Mouse (Mus musculus) stomach, embryonic 16.5 days (tissue): ENCODE measurements around the gene Lpar5. TPM values are rescaled to one million over a fixed set of nuclear protein-coding genes. Genes with fewer than 3 reads are reported as not detected.

Experiments
- ATAC-seq: fragments of 200-750 bp; cut with Nextera tagmentation; 2 replicates; pipeline ENCODE4 v1.8.0; 2017; ENCODE audit warnings: moderate number of reproducible peaks, moderate TSS enrichment; ENCODE audit not compliant: insufficient read depth, low FRiP score
- H3K27ac ChIP-seq: fragments of 300-500 bp; sonication (generic); 2 replicates; pipeline ENCODE4 v1.5.1; 2014; ENCODE audit warnings: low read length
- H3K27me3 ChIP-seq: fragments of 300-500 bp; sonication (generic); 2 replicates; pipeline ENCODE4 v1.6.1; 2014; ENCODE audit warnings: low read length, control low read depth, mixed read lengths; ENCODE audit not compliant: control insufficient read depth, insufficient read depth
- H3K36me3 ChIP-seq: fragments of 300-500 bp; sonication (generic); 2 replicates; pipeline ENCODE4 v1.6.1; 2014; ENCODE audit warnings: low read length; ENCODE audit not compliant: control insufficient read depth, insufficient read depth
- H3K4me1 ChIP-seq: fragments of 300-500 bp; sonication (generic); 2 replicates; pipeline ENCODE4 v1.6.1; 2014; ENCODE audit warnings: low read length, control low read depth, mixed read lengths; ENCODE audit not compliant: control insufficient read depth, insufficient read depth
- H3K4me2 ChIP-seq: fragments of 300-500 bp; sonication (generic); 2 replicates; pipeline ENCODE4 v1.6.1; 2014; ENCODE audit warnings: low read depth, low read length, mixed read lengths
- H3K4me3 ChIP-seq: fragments of 300-500 bp; sonication (generic); replicated peaks from 2 replicates; pipeline ENCODE4 v1.5.1; 2014; ENCODE audit warnings: mild to moderate bottlenecking, low read length
- H3K9ac ChIP-seq: fragments of 300-500 bp; sonication (generic); 2 replicates; pipeline ENCODE4 v1.6.1; 2014; ENCODE audit warnings: low read length
- H3K9me3 ChIP-seq: fragments of 300-500 bp; sonication (generic); replicated peaks from 2 replicates; pipeline ENCODE4 v1.6.1; 2016; ENCODE audit warnings: low read length, control low read depth; ENCODE audit not compliant: control insufficient read depth
- WGBS: fragments of 180-500 bp; shearing (Covaris S2); extraction: QIAGEN DNeasy Blood & Tissue Kit; methylation state at CpG from one replicate; pipeline ENCODE4 v1.1.7; 2014; 5-methylcytosine and 5-hydroxymethylcytosine counted together
- microRNA-seq: library from miRNA; unstranded; fragments of <30 nt; microRNA quantifications from one replicate; pipeline ENCODE4, GENCODE M21; 2016
- polyA plus RNA-seq: library from polyadenylated mRNA; unstranded; fragments of >200 nt; fragmentation: Nextera tagmentation; extraction: Ambion mirVana; gene quantifications from 2 replicates; pipeline ENCODE4 v1.2.1, GENCODE M21; 2015

Gene Lpar5
- polyA plus RNA-seq, 1 experiment from 2014 or later, result 9.5 TPM

DNA sequence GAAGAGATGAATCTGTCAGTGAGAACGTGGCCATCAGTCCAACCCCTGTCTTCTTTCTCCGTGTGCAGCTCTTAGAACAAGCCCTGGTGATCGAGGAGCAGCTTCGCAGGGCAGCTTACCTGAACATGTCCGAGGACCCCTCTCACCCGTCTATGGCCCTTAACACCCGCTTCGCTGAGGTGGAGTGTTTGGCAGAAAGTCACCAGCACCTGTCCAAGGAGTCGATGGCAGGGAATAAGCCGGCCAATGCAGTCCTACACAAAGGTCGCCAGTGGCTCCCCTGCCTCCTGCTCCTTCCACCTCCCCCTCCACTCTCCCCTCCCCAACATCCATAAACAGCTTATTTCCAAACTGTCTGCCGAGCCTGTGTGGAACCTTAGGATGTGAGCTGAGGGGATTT, 61.0 kb downstream of the Lpar5 start:
- Histone ChIP-seq H3K9me3 (no peaks in the 10 kb centered on the region), H3K27me3 (no peaks in the 10 kb centered on the region), H3K4me3 (no peak overlapping the region), H3K4me1 (peaks cover 4% of the 10 kb centered on the region; the same call in 1 of the 2 replicates), H3K36me3 (peaks cover 8% of the 10 kb centered on the region), H3K27ac (no peak overlapping the region), H3K4me2 (no peak overlapping the region), H3K9ac (no peak overlapping the region)
- 82% methylated on average over 12 of the region's 12 CpGs for WGBS
- no peak for ATAC-seq

DNA sequence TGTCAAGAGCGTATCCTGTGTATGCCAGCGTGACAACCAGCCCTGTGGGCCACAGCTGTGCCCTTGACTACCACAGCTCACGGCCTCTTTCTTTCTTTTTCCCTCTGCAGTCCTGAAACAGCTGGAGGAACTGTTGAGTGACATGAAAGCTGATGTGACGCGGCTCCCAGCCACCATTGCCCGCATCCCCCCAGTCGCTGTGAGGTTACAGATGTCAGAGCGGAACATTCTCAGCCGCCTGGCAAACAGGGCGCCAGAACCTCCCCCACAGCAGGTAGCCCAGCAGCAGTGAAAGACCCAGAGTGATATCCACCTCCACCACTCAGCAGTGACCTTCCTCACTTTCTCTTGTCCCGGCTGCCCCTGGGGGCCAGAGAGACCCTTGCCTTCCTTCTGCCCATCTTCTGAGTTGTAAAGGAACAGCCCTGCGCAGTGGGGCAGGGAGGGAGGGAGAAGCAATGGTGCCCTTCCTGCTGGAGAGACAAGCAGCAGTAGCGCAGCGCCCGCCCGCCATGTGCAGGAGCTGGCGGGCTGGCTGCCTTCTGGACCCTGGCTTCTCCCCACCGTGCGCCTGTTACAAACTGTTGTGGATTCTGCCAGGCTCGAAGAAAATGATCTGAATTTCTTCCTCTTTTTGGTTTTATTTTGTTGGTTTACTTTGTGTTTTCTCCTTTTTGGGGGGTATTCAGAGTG, 62.1 kb downstream of the Lpar5 start:
- H3K27ac ChIP-seq, result no peak overlapping the region
- no peak overlapping the region for H3K4me3 ChIP-seq
- no peak overlapping the region for H3K9ac ChIP-seq
- H3K27me3 ChIP-seq, result no peaks in the 10 kb centered on the region
- H3K9me3 ChIP-seq, result no peaks in the 10 kb centered on the region
- H3K36me3 ChIP-seq, result peaks cover 11% of the 10 kb centered on the region
- H3K4me1 ChIP-seq, result peaks cover 4% of the 10 kb centered on the region; the same call in 1 of the 2 replicates
- no peak for ATAC-seq
- WGBS, result 89% methylated on average over 20 of the region's 20 CpGs
- no peak overlapping the region for H3K4me2 ChIP-seq

DNA sequence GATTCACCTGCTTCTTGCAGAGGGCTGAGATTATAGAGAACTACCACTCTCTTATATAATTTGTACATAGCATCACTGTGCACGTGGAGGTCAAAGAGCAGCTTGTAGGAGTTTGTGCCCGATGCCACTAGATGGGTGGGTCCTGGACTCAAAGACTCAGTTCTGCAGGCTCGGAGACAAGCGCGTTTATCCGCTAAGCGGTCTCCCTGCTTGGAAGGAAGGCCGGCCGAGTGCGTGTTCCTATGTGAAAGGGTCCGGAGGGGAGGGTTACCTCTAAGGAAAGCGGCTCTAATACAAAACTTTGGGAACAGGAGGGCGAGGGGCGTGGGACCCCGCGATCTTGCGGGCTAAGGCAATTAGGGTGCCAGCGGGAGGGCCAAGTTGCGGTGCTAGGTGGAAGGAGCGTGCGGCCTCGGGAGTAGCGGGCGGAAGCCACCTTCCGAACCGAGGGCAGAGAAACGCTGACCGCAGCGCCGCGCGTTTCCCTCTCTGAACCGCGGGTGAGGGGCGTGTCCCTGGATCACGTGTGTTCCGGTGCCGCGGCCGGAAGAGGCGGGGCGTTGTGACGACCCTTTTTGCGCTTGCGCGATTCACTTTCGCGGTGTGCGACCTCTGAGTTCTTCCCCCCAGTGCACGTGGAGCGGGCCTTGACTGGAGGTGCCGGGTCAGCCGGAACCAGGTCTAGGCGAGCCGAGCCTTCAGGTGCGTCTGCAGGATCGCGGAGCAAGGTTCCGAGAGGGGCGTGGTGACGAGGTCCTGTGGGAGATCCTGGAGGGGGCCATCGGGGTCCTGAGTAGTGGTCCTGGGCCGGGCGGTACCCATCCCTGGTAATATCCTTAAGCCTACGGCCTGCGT, 63.8 kb downstream of the Lpar5 start, which contains the start of gene Nop2:
Gene Nop2 (plus strand): TSS at position 608 of the 855 bp plus-strand sequence.
- H3K36me3 ChIP-seq, result peaks cover 16% of the 10 kb centered on the region
- ATAC-seq, result peak; percentile 97
- peak within 1 kb of the TSS; percentile 88 for H3K4me3 ChIP-seq
- H3K9me3 ChIP-seq, result no peaks in the 10 kb centered on the region
- peak within 1 kb of the TSS; percentile 90 for H3K9ac ChIP-seq
- under 1% methylated on average over 66 of the region's 66 CpGs for WGBS
- no peaks in the 10 kb centered on the region for H3K27me3 ChIP-seq
- peaks cover 4% of the 10 kb centered on the region; the same call in 1 of the 2 replicates for H3K4me1 ChIP-seq
- peak within 1 kb of the TSS; percentile 90 for H3K27ac ChIP-seq
- H3K4me2 ChIP-seq, result peak within 1 kb of the TSS; percentile 92

Small RNA genes lying within 50 kb of the gene (microRNA-seq; reads per million reads assigned to microRNA genes)
- 0.50 reads per million for gene Mir7045

Other genes with a start within 250 kb of the Lpar5 start
- 128 and 139 TPM in 2 replicates for gene Usp5, start 238.4 kb upstream of the Lpar5 start, polyA plus RNA-seq
- 129 and 138 TPM in 2 replicates for gene Cdca3, start 238.4 kb upstream of the Lpar5 start, polyA plus RNA-seq
- 0.66 and 1.5 TPM in 2 replicates for gene Gnb3, start 227.6 kb upstream of the Lpar5 start, polyA plus RNA-seq
- gene P3h3, start 210.2 kb upstream of the Lpar5 start, polyA plus RNA-seq, result 9.9 and 11.5 TPM in 2 replicates
- gene Gpr162, start 203.9 kb upstream of the Lpar5 start, polyA plus RNA-seq, result 1.1 and 1.7 TPM in 2 replicates
- 0.46 TPM in 2 replicates for gene Cd4, start 179.7 kb upstream of the Lpar5 start, polyA plus RNA-seq
- 1.2 and 1.3 TPM in 2 replicates for gene Lag3, start 156.2 kb upstream of the Lpar5 start, polyA plus RNA-seq
- 177 and 180 TPM in 2 replicates for gene Ptms, start 147.8 kb upstream of the Lpar5 start, polyA plus RNA-seq
- 283 and 299 TPM in 2 replicates for gene Mlf2, start 136.5 kb upstream of the Lpar5 start, polyA plus RNA-seq
- 140 and 156 TPM in 2 replicates for gene Cops7a, start 102.4 kb upstream of the Lpar5 start, polyA plus RNA-seq
- gene Pianp, start 71.2 kb upstream of the Lpar5 start, polyA plus RNA-seq, result 4.0 and 4.2 TPM in 2 replicates
- 9.3 and 12.8 TPM in 2 replicates for gene Zfp384, start 58.8 kb upstream of the Lpar5 start, polyA plus RNA-seq
- 114 and 115 TPM in 2 replicates for gene Ing4, start 28.2 kb upstream of the Lpar5 start, polyA plus RNA-seq
- 10.6 and 12.9 TPM in 2 replicates for gene Acrbp, start 18.2 kb upstream of the Lpar5 start, polyA plus RNA-seq
- gene Chd4, start 28.1 kb downstream of the Lpar5 start, polyA plus RNA-seq, result 42.6 and 46.3 TPM in 2 replicates
- 56.6 and 57.9 TPM in 2 replicates for gene Nop2, start 64.0 kb downstream of the Lpar5 start, polyA plus RNA-seq
- gene Iffo1, start 77.3 kb downstream of the Lpar5 start, polyA plus RNA-seq, result 6.0 and 8.8 TPM in 2 replicates
- 1,523 and 1,787 TPM in 2 replicates for gene Gapdh, start 98.5 kb downstream of the Lpar5 start, polyA plus RNA-seq
- 90.3 and 102 TPM in 2 replicates for gene Ncapd2, start 123.8 kb downstream of the Lpar5 start, polyA plus RNA-seq
- gene Mrpl51, start 123.9 kb downstream of the Lpar5 start, polyA plus RNA-seq, result 212 and 232 TPM in 2 replicates
- gene Vamp1, start 147.6 kb downstream of the Lpar5 start, polyA plus RNA-seq, result 6.9 and 7.4 TPM in 2 replicates
- 9.0 and 9.6 TPM in 2 replicates for gene Tapbpl, start 163.9 kb downstream of the Lpar5 start, polyA plus RNA-seq
- 2.5 and 2.7 TPM in 2 replicates for gene Cd27, start 169.1 kb downstream of the Lpar5 start, polyA plus RNA-seq
- 0.26 TPM in 1 of 2 replicates, not detected in the other for gene Tuba3a, start 218.1 kb downstream of the Lpar5 start, polyA plus RNA-seq
- 69.4 and 73.1 TPM in 2 replicates for gene Ltbr, start 246.0 kb downstream of the Lpar5 start, polyA plus RNA-seq